Mouse (Mus musculus): Measurements from ENCODE around the gene Strap.

GRCm38 (mm10) chr6:137744700-137745099, 9.8 kb downstream of the Strap start:
- TF ChIP-seq CTCF (IDR thresholded peaks at IDR 0.05; ENCODE audit: low read depth) = no peak
- TF ChIP-seq EP300 (IDR thresholded peaks at IDR 0.05; ENCODE audit: low read depth) = no peak

All from liver, embryonic 14.5 days (tissue).